In genomic region chr3:66309531-66309930, GRCm38 (mm10) we compare ENCODE assay signal across 30 mouse cellular contexts. TPM values are rescaled to one million over a fixed set of nuclear protein-coding genes. Genes with fewer than 3 reads are reported as not detected.
"Had no signal": no experiment of that assay in that cellular context is flagged by ENCODE, and none has a peak within 500 bp of the region (broad histone marks: within the 10 kb centered on the region; RNA-seq: fewer than 3 reads in every experiment).

No protein-coding gene starts in this region.

- H3K4me2 ChIP-seq: embryonic facial prominence, embryonic 12.5 days; embryonic facial prominence, embryonic 13.5 days; embryonic facial prominence, embryonic 15.5 days; forebrain, embryonic 12.5 days; forebrain, embryonic 13.5 days; forebrain, embryonic 15.5 days had no signal

- H3K27me3 ChIP-seq: embryonic facial prominence, embryonic 12.5 days; embryonic facial prominence, embryonic 13.5 days; embryonic facial prominence, embryonic 15.5 days; forebrain, embryonic 12.5 days; forebrain, embryonic 13.5 days; forebrain, embryonic 15.5 days had no signal

- DNase-seq: cerebellum, adult 8-10 months; cerebellum, adult 9-10 months; cerebellum, adult 9-11 months; cerebellum, postnatal 10 days; cerebellum, postnatal 14 days; cerebellum, postnatal 25 days; cerebellum, postnatal 36 days; embryo, embryonic 11 days; forebrain, postnatal 0 days; gastrocnemius, adult 2 months; gastrocnemius, postnatal 10 days; gastrocnemius, postnatal 14 days; gastrocnemius, postnatal 25 days; gastrocnemius, postnatal 36 days; heart, adult 11 months; heart, adult 18-20 months; heart, adult 2 months had no signal

- H3K36me3 ChIP-seq: embryonic facial prominence, embryonic 10.5 days; embryonic facial prominence, embryonic 12.5 days; embryonic facial prominence, embryonic 13.5 days; embryonic facial prominence, embryonic 15.5 days; forebrain, embryonic 10.5 days; forebrain, embryonic 12.5 days; forebrain, embryonic 15.5 days had no signal

- H3K9ac ChIP-seq: embryonic facial prominence, embryonic 12.5 days; embryonic facial prominence, embryonic 13.5 days; embryonic facial prominence, embryonic 15.5 days; forebrain, embryonic 12.5 days; forebrain, embryonic 13.5 days; forebrain, embryonic 15.5 days; forebrain, postnatal 0 days had no signal

- ATAC-seq: forebrain, embryonic 13.5 days; forebrain, embryonic 14.5 days; forebrain, embryonic 15.5 days; forebrain, embryonic 16.5 days; forebrain, postnatal 0 days had no signal

- H3K4me1 ChIP-seq: embryonic facial prominence, embryonic 10.5 days; embryonic facial prominence, embryonic 12.5 days; embryonic facial prominence, embryonic 15.5 days; forebrain, embryonic 10.5 days; forebrain, embryonic 12.5 days; forebrain, embryonic 13.5 days; forebrain, embryonic 15.5 days had no signal

- H3K27ac ChIP-seq: embryonic facial prominence, embryonic 10.5 days; embryonic facial prominence, embryonic 12.5 days; embryonic facial prominence, embryonic 13.5 days; embryonic facial prominence, embryonic 15.5 days; forebrain, embryonic 10.5 days; forebrain, embryonic 12.5 days; forebrain, embryonic 13.5 days; forebrain, embryonic 15.5 days; gastrocnemius, adult 2 months; heart, adult 2 months had no signal

- H3K9me3 ChIP-seq: embryonic facial prominence, embryonic 10.5 days; embryonic facial prominence, embryonic 12.5 days; embryonic facial prominence, embryonic 13.5 days; embryonic facial prominence, embryonic 15.5 days; forebrain, embryonic 10.5 days; forebrain, embryonic 12.5 days; forebrain, embryonic 13.5 days; forebrain, embryonic 15.5 days had no signal

- H3K4me3 ChIP-seq: embryonic facial prominence, embryonic 10.5 days; embryonic facial prominence, embryonic 12.5 days; embryonic facial prominence, embryonic 13.5 days; embryonic facial prominence, embryonic 15.5 days; erythroblast, embryonic 14.5 days; forebrain, embryonic 10.5 days; forebrain, embryonic 12.5 days; forebrain, embryonic 13.5 days; forebrain, embryonic 15.5 days; gastrocnemius, adult 2 months; heart, adult 2 months had no signal

RNA-seq across cellular contexts. Expression of gene Veph1, which starts 12.9 kb away (rescaled TPM):
- total RNA-seq: common myeloid progenitor, adult 5-6 weeks; gastrocnemius, adult 2 months; gastrocnemius, postnatal 25 days; gastrocnemius, postnatal 36 days; granulocyte monocyte progenitor cell, adult 5-6 weeks; heart, adult 18-20 months; heart, adult 2 months had no signal
- polyA plus RNA-seq: erythroblast, embryonic 14.5 days had no signal
